Mouse (Mus musculus) left cerebral cortex, adult 9 months (tissue): ENCODE results near the gene Exoc3l.
A peak's percentile ranks its signal among the peaks of the same experiment; 100 is the strongest.
"Not testable (repeated sequence)": the region's sequence is repeated elsewhere in the genome, so short reads cannot be mapped to it uniquely, and the experiment has no call there.

ENCODE experiments used
- DNase-seq, 2 experiments: peaks; one replicate each; pipeline ENCODE4 v3.0.0; 2022; ENCODE audit warnings: low spot score in 2 of 2

Gene Exoc3l

DNA sequence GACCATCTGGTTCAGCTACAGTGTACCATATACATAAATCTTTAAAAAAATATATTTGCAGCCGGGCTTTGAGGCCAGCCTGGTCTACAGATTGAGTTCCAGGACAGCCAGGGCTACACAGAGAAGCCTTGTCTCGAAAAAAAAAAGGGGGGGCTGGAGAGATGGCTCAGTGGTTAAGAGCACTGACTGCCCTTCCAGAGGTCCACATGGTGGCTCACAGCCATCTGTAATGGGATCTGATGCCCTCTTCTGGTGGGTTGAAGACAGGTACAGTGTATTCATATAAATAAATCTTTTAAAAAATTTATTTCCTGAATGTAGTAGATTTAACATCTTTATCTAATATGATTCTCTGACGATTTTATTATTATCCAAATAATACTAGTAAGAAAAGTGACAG lies 4.1 kb downstream of the Exoc3l start:
- DNase-seq, result not testable (repeated sequence)

DNA sequence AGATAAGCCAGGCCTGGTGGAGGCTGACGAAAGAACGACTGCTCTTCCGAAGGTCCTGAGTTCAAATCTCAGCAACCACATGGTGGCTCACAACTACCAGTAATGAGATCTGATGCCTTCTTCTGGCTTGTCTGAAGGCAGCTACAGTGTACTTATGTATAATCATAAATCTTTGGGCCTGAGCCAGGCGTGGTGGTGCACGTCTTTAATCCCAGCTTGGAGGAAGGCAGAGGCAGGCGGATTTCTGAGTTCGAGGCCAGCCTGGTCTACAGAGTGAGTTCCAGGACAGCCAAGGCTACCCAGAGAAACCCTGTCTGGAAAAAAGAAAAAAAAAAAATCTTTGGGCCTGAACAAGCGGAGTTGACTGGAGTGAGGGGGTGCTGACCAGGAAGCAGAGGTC lies 4.5 kb downstream of the Exoc3l start:
- DNase-seq, result not testable (repeated sequence)

DNA sequence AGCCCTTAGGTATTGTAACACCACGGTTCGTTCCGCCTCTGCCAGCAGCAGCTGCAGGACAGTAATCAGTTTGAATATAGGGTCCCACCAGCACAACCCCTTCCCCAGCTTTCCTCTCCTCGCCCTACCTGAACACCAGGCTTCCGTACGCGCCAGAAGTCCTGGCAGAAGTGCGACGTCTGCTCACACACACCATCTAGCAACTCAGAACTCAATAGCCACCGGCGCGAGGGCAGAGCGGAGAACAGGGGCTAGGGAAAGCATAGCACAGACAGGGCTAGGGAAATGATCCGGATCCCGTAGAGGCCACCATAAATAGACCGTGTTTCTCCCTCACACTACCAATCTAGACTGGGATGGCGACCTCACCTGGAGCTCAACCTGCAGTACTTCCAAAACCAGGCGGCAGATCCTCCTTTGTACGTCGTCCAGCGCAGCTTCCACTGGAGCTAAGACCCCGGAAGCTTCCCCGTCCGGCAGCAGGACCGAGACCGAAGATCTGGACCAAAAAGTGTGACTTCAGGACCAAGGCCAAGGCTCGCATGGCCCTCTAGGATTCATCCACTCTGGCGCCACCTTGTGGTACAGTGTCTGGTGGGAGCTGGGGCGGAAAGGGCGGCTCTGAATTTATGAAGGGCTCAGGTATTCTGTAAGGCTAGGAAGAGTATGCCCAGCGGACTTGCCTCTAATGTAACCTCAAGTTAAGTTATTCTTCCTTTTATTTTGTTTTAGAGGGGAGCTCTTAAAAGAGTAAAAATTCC lies 5.2 kb downstream of the Exoc3l start:
- DNase-seq, result peak in 1 of 2 experiments; percentile 83

DNA sequence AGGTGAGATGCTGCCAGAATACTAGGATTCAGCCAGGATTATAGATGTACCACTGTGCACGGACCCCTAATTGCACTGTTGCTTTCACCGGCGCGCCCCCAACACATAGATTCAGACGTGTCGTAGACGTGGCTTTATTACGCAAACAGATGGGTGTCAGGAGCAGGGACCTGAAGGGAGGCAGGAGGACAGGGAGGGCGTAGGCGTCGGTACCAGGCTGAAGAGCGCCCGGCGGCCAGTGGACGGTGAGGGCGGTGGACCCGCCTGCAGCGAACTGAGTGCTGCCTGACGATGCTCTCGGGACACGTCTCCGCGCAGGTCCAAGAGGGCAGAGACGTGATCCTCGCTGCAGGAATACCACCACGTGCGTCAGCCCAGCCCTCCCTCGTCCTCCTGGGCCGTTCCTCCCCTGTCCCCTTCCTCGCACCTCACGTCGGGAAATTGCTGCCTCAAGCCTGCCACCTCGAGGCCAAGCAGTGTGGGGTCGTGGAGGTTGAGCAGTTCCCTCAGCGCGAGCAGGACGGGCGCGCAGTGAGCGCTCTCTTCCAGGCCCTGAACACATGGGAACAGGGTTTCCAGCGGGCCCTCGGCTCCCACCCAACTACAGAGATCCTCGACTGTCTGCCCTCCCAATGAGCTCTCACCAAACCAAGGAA lies 6.0 kb downstream of the Exoc3l start, which contains the start of gene 4931428F04Rik:
Gene 4931428F04Rik, minus strand, starts transcription at position 60 of the 656 bp plus-strand sequence.
- no peak for DNase-seq

DNA sequence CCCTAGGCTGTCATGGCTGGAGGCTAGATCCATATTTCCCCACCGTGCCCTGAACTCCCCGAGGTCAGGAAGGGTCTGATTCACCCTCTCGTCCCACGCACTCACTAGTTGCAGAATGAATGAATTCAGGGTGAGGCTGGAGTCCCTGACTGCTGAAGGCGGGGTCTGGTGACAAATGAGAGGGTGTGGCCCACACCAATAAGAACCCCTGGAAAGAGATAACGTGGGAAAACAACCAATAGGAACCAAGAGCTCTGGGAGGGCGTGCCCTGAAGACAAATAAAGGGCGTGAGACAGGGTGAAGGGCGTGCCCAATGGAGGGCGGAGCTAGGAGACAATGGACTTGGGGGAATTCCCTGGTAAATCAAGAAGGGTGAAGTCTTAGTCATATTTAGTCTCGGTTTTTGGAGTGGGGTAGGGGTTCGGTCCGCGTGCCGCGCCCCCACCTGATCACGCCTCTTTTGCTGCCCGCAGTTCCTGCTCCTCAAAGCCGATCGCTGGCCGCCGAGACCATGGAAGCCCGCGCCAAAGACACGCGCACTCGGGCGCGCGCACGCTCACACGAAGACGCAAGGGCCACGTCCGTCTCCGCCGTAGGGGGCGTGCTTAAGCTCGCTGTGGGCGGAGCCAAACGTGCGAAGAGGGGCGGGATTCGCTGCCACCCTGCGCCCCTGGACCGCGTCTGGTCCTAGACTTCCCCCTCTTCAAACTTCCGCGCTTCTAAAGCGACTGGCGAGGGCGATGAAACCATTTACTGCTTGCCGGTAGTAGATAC lies 6.8 kb downstream of the Exoc3l start:
- DNase-seq, result peak; percentile 91 to 96

DNA sequence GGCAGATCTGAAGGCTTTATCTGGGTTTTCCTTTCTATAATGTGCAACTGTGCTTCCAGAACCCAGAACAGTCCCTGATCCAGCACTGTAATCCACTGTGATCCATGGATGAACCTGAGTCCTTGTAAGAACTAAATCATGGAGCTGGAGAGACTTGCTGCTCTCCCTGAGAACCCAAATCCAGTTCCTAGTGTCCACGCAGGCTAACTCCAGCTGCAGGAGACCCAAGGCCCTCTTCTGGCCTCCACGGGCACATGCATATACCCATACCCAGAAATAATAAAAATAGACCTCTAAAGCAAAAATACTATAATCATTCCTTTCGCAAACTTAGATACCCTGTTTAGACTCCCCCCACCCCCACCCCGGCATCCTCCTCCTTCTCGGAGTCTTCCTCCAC lies 7.7 kb downstream of the Exoc3l start:
- DNase-seq, result no peak

DNA sequence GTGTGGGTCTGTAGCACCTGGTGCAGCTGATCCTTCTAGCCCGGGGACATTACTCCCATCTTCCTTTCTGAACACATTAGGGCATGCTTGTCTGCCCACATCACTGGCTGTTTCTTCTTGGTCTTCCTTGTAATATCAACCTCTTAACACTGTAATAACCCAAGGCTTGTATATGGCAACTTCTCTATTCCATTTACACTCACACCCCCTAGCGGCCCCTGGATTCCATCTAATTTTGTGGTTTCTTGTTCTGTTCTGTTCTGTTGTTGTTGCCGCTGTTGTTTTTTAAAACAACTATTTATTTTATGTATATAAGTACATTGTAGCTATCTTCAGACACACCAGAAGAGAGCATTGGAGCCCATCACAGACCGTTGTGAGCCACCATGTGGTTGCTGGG lies 9.0 kb downstream of the Exoc3l start:
- DNase-seq, result no peak

DNA sequence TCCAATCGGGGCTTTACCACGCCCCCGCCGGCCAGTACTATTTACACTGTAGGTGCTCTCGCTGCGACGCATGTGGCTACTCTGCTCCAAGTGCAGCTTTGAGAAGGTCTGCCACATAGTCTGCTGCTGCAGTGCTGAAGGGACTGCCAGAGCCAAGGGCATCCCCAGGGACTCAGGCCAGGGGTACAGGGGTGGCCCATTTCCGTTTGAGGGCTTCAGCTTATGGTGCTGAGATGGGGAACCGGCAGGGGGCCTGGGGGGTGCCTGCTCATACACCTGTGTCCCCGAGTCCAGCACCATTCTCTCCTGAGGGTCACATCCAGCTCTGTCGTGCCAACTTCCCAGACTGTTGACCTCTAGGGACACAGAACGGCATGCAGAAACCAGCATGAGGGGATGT lies 10.4 kb downstream of the Exoc3l start:
- DNase-seq, result no peak

DNA sequence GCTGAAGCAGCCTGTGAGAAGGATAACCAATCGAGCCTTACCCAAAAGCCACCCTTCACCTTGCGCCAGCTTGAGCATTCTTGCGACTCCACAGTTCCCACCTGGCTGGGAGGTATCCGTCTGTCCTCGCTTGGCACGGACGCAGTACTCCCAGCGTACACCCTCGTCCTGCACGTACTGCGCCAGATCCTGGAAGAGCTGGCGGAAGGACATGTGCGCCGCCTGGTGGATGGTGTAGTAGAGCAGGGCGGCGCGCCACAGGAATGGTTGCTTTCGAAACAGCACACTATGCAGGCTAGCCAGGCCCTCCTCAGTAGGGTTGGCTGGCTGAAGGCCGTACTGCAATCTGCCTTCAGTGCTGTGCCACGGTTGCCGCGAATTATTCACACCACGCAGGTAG lies 12.8 kb downstream of the Exoc3l start:
- no peak for DNase-seq

DNA sequence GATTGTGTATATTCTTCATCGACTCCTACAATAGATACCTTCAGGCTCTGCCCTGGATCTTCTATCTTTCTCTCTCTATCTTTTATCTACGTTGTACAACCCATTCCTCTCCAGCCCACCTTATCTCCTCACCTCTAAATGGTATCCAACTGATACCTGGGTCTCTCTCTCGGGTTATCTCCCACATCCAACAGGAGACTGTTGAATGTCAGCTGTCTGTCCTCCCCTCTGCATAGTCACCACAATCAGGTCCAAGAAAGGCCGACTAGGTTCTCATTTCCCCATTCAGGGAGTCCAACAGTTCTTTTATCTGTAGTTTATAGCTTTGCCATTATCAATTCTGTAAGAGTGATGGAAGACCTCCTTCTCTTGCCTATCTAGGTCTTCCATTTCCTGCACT lies 13.7 kb downstream of the Exoc3l start:
- DNase-seq, result no peak

DNA sequence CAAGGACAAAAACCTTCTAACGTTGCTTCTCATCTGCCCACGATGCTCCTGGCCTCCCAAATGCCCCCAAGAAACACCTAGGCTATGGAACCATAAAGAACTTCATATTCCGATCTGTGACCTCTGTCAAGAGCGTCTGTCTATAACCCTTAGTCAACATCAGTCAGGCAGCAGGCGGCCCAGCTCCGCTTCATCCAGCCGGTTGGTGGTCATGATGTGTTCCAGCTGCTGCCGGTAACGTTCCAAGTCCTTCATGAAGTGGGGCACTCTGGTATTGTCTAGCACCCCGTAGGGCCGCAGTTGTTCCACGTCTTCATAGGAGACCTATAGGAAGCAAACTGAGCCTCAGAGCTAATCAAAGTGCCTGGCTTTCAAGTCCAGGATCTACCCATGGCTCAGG lies 14.1 kb downstream of the Exoc3l start:
- no peak for DNase-seq

DNA sequence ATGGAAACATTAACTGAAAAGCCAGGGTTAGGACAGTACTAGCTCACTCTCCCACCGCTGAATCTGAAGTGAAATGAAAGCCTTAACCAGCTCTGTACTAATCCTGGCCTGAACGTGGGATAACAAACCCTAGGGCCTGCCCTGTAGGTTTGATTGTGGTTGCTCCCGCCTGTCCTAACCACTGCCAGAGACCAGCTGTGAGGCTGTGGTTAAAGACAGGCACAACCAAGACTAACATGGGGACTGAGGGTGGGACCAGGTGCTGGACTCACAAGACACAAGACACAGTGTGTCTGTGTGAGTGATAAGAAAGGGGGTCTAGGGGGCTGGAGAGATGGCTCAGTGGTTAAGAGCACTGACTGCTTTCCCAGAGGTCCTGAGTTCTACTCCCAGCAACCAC lies 15.3 kb downstream of the Exoc3l start:
- no peak for DNase-seq

DNA sequence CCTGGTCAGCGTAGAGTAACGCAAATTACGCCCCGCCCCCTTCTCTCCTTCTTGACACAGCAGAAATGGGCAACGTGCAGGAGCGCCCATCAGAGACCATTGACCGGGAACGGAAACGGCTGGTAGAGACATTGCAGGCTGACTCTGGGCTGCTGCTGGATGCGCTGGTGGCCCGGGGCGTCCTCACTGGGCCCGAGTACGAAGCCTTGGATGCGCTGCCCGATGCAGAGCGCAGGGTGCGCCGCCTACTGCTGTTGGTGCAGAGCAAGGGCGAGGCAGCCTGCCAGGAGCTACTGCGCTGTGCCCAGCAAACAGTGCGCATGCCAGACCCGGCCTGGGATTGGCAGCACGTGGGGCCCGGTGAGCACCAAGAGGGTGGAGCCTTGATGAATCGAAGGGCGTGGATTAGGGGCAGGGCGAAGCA lies 17.0 kb downstream of the Exoc3l start:
- DNase-seq, result peak in 1 of 2 experiments; percentile 90

DNA sequence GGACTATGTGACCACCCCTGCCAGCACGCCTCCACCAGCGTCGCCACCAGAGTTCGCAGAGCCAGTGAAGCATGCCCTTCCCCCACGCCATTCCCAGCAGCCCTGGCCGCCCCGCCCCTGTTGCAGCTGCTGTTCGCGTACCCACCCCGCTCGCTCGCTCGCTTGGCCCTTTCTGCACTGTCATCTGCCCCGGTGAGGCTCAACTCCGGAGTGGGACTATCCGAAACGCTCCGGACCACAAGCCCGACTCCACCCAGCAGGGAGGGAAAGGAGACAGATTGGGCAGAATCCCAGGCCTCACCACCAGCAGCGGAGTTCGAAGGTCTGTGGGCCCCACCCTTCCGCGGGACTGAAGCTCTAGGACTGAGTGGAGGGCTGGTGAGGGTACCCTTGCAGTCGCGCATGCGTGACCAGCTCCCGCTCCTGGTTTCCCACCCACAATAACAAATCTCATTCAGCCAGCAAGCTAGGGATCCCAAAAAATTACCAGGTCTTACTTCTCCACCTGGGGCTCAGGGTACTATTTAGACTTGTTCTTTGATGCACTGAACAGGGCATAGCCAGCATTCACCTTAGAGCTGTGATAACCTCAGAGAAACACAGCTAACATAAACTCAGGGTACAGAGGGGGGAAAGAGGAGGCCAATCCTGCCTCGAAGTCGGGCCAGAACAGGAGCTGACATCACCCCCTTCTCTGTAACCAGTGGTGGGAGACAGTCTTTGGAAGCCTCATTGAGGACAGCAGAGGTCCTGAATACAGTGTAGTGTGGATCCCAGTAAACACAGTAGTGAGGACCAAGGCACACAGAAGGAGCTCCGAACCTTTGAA lies 19.4 kb downstream of the Exoc3l start:
- DNase-seq, result no peak

DNA sequence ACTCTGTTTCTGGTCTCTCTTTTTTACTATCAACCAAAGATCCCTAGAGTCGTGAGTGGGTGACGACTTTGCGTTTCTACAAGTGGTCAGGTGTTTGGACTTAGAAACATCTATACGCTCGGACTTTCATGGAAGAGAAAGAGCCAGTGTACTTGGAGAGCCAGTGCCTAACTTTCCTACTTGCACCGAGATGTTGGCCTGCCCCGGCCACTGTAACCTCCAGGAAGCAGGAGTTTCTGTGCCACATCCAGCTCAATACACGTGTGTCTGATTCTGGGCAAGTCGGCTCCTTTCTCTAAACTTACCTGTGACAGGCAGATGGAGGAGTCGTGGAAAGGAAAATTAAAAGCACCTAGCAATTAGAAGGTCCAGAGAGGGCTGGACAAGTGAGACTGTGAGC lies 20.1 kb downstream of the Exoc3l start, which contains the start of gene Nol3:
Gene Nol3, plus strand, starts transcription at position 301 of the 400 bp plus-strand sequence.
- DNase-seq, result no peak

DNA sequence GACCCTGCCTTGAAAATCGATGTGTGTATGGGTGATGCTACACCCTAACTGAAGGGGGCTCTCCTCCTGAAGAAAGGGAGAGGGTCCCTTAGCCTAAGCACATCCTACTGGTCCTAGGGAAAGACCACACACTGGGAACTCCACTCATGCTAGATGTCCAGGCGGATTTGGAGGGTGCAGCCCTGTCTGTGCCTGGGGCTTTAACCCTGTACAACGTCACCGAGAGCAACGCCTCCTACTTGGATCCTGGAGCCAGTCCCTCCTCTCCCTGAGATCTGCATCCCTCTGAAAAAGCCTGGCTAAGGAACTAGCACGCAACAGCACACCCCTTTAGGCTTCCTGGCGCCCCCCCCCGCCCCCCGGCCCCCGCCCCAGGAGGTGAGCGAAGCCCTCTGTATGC lies 20.5 kb downstream of the Exoc3l start:
- DNase-seq, result no peak

DNA sequence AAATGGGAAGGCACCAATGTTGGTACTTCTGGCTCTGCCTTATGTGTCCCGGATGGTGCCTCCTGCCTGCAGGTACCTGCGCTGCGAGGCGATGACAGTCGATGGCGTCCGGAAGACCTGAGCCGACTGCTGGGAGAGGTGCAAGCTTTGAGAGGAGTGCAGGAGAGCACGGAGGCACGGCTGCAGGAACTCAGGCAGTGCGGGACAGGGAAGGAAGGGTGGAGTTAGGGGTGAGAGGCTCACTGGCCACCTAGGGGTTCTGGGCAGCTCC lies 25.1 kb downstream of the Exoc3l start:
- DNase-seq, result no peak

DNA sequence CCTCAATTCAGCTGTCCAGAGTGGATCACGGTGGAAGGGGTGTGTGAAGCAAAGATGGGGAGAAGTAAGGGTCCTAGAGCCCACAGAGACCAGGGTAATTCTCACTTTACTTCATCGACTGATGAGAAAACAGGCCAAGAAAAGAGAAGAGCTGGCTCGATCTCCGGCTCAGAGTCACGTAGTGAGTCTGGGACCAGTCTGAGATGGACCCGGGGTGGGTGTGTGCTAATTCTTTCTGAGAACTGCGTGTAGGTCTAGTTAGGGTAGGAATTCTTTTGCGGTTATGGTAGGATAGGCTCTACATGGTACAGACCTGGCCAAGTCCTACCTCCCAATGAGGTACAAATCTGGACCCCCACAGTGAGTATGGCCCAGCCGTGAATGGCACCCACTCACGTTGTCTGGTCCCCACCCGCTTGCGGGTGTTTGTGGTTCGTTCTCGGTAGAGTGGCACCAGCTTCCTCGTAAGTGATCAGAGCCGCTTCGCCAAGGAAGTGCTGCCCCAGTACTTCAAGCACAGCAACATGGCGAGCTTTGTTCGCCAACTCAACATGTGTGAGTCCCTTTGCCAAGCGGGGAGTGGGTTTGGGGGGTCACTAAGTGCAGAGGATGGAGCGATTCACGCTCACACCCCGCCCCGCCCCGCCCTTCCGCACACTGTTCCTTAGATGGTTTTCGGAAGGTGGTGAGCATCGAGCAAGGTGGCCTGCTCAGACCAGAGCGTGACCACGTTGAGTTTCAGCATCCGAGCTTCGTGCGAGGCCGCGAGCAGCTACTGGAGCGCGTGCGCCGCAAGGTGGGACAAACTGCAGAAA lies 25.6 kb downstream of the Exoc3l start:
- DNase-seq, result no peak

DNA sequence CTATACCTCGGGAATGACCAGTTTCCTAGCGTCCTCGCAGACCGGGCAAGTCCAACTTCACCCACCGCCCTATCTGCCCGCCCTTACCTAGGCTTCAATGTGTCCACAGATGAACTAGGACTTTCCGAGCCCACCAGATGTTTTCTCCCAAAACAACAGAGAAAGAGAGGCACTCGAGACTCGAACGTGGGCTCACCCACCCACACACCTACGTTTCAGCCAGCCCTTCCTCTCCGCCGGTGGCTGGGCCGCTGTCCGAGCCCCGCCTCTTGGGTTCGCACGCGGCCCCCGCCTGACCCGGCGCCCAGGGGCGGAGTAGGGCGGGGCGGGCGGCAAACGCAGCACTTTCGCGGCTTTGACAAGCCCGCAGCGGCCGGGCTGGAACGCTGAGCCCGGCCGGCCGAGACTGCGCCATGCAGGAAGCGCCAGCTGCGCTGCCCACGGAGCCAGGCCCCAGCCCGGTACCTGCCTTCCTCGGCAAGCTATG lies 26.4 kb downstream of the Exoc3l start, which contains the start of gene Hsf4:
Gene Hsf4, plus strand, starts transcription at position 341 of the 487 bp plus-strand sequence.
- peak in 1 of 2 experiments; percentile 65 for DNase-seq

DNA sequence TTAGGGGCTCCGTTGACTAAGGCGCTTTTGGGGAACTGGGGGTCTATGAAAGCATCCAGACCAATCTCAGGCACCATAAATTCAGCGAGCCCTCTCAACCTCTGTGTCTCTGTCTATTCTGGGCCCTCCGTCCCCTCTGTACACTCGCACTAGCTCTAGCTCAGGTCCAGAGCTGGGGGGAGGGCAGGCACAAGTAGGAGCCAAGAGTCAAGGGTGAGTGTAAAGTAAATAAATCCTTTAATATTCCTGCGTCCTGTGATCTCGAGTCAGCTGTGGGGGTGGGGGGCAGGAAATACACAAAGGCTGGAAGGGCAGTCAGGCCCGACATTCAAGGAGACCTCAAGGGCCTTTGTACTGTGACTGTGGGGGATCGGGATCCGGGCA lies 26.8 kb downstream of the Exoc3l start:
- DNase-seq, result peak in 1 of 2 experiments; percentile 14
